Mouse (Mus musculus) erythroblast, embryonic 14.5 days (primary cell): ENCODE measurements around the gene Cxadr.

ENCODE experiments used
- GATA1 ChIP-seq: IDR thresholded peaks from 2 replicates; pipeline ENCODE4 v1.6.1; 2012; ENCODE audit warnings: low read length, inconsistent platforms, mixed read lengths
- TAL1 ChIP-seq: IDR thresholded peaks from 3 replicates; pipeline ENCODE4 v1.6.1; 2012; ENCODE audit warnings: low read length, inconsistent platforms, mixed read lengths

DNA sequence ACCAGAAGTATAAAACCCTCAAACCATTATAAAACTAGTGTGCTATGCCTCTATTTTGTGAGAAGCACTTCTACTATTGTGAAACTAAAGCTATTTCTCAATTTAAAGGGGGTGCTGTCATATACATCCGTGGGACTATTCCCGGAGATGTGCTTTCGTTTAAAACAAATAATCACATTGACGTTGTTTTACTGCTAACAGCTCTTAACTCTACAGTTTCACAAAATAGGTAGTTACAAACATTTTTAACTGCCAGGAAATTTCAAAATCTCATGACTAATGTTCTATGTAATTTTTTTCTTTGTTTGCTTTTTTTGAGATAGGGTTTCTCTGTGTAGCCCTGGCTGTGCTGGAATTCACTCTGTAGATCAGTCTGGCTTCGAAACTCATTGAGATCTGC is 77.2 kb downstream of the Cxadr start:
- TF ChIP-seq GATA1 (no peak), TAL1 (no peak)
